Mouse (Mus musculus) kidney, embryonic 14.5 days (tissue): Measurements from ENCODE around the gene Sept3. TPM values are rescaled to one million over a fixed set of nuclear protein-coding genes. Genes with fewer than 3 reads are reported as not detected.

ENCODE experiments used
- ATAC-seq: fragments of 200-750 bp; cut with Nextera tagmentation; 2 replicates; pipeline ENCODE4 v1.8.0; 2017; ENCODE audit warnings: moderate number of reproducible peaks, mild to moderate bottlenecking, moderate TSS enrichment, moderate library complexity; ENCODE audit not compliant: low FRiP score, low TSS enrichment
- H3K27ac ChIP-seq: fragments of 300-500 bp; sonication (generic); 2 replicates; pipeline ENCODE4 v1.5.1; 2014; ENCODE audit warnings: low read depth, mild to moderate bottlenecking, low read length, moderate library complexity, mixed read lengths
- H3K27me3 ChIP-seq: fragments of 300-500 bp; sonication (generic); 2 replicates; pipeline ENCODE4 v1.6.1; 2014; ENCODE audit warnings: mild to moderate bottlenecking, low read length; ENCODE audit not compliant: control insufficient read depth, insufficient read depth
- H3K36me3 ChIP-seq: fragments of 300-500 bp; sonication (generic); 2 replicates; pipeline ENCODE4 v1.6.1; 2014; ENCODE audit warnings: low read length, mixed read lengths; ENCODE audit not compliant: control insufficient read depth, insufficient read depth
- H3K4me1 ChIP-seq: fragments of 300-500 bp; sonication (generic); 2 replicates; pipeline ENCODE4 v1.6.1; 2014; ENCODE audit warnings: low read length, mixed read lengths; ENCODE audit not compliant: control insufficient read depth, insufficient read depth
- H3K4me2 ChIP-seq: fragments of 300-500 bp; sonication (generic); replicated peaks from 2 replicates; pipeline ENCODE4 v1.6.1; 2014; ENCODE audit warnings: low read depth, mild to moderate bottlenecking, low read length
- H3K4me3 ChIP-seq: fragments of 300-500 bp; sonication (generic); 2 replicates; pipeline ENCODE4 v1.5.1; 2014; ENCODE audit warnings: mild to moderate bottlenecking, low read length
- H3K9ac ChIP-seq: fragments of 300-500 bp; sonication (generic); 2 replicates; pipeline ENCODE4 v1.6.1; 2014; ENCODE audit warnings: low read depth, mild to moderate bottlenecking, low read length, moderate library complexity
- H3K9me3 ChIP-seq: fragments of 300-500 bp; sonication (generic); 2 replicates; pipeline ENCODE4 v1.6.1; 2016; ENCODE audit warnings: low read length; ENCODE audit not compliant: control insufficient read depth
- WGBS: fragments of 180-500 bp; shearing (Covaris S2); extraction: QIAGEN DNeasy Blood & Tissue Kit; methylation state at CpG from one replicate; pipeline ENCODE4 v1.1.7; 2014; 5-methylcytosine and 5-hydroxymethylcytosine counted together
- polyA plus RNA-seq: library from polyadenylated mRNA; unstranded; fragments of >200 nt; fragmentation: Nextera tagmentation; extraction: Ambion mirVana; gene quantifications from 2 replicates; pipeline ENCODE4 v1.2.1, GENCODE M21; 2014

The Sept3 gene
- polyA plus RNA-seq, 1 experiment from 2014 or later: 15.8 TPM

GRCm38 (mm10) chr15:82277591-82277990 is 2.9 kb downstream of the Sept3 start:
- 69% methylated on average over 5 of the region's 5 CpGs for WGBS

GRCm38 (mm10) chr15:82280638-82281037 is 5.9 kb downstream of the Sept3 start:
- Histone ChIP-seq H3K27me3 (peaks cover 4% of the 10 kb centered on the region; the same call in 1 of the 2 replicates), H3K9ac (no peak overlapping the region), H3K27ac (no peak overlapping the region), H3K4me1 (peaks cover 5% of the 10 kb centered on the region; the same call in 1 of the 2 replicates), H3K4me3 (no peak overlapping the region), H3K36me3 (peaks cover 6% of the 10 kb centered on the region; the same call in 1 of the 2 replicates), H3K4me2 (no peak overlapping the region), H3K9me3 (no peaks in the 10 kb centered on the region)
- no peak for ATAC-seq
- 91% methylated on average over 4 of the region's 4 CpGs for WGBS

More at GRCm38 (mm10) chr15:82277591-82277990, 2.9 kb downstream of the Sept3 start:
- no peak overlapping the region for H3K4me2 ChIP-seq
- no peak overlapping the region for H3K4me3 ChIP-seq
- no peak overlapping the region for H3K9ac ChIP-seq
- H3K27me3 ChIP-seq: peaks cover 19% of the 10 kb centered on the region
- no peaks in the 10 kb centered on the region for H3K9me3 ChIP-seq
- H3K36me3 ChIP-seq: no peaks in the 10 kb centered on the region; the same call in 1 of the 2 replicates
- ATAC-seq: no peak
- no peak overlapping the region for H3K27ac ChIP-seq
- H3K4me1 ChIP-seq: peaks cover 9% of the 10 kb centered on the region; the same call in 1 of the 2 replicates

GRCm38 (mm10) chr15:82286157-82286556 is 11.5 kb downstream of the Sept3 start:
- Histone ChIP-seq H3K4me1 (no peaks in the 10 kb centered on the region), H3K27ac (no peak overlapping the region), H3K9me3 (no peaks in the 10 kb centered on the region), H3K4me3 (no peak overlapping the region), H3K36me3 (peaks cover 10% of the 10 kb centered on the region; the same call in 1 of the 2 replicates), H3K4me2 (no peak overlapping the region), H3K27me3 (no peaks in the 10 kb centered on the region), H3K9ac (no peak overlapping the region)
- 64% methylated on average over 12 of the region's 12 CpGs for WGBS
- ATAC-seq: no peak

- ATAC-seq: no peak
- no peaks in the 10 kb centered on the region for H3K9me3 ChIP-seq
- no peak overlapping the region for H3K9ac ChIP-seq
- peaks cover 11% of the 10 kb centered on the region for H3K4me1 ChIP-seq
- no peak overlapping the region for H3K4me2 ChIP-seq
- WGBS: 76% methylated on average over 7 of the region's 7 CpGs
- H3K27ac ChIP-seq: no peak overlapping the region
- no peak overlapping the region for H3K4me3 ChIP-seq
- peaks cover 4% of the 10 kb centered on the region; the same call in 1 of the 2 replicates for H3K36me3 ChIP-seq
- H3K27me3 ChIP-seq: no peaks in the 10 kb centered on the region
These were observed 15.6 kb downstream of the Sept3 start for GRCm38 (mm10) chr15:82290252-82290651.

GRCm38 (mm10) chr15:82292851-82293250 is 18.2 kb downstream of the Sept3 start:
- Histone ChIP-seq H3K9me3 (no peaks in the 10 kb centered on the region), H3K4me3 (no peak overlapping the region), H3K4me2 (peak overlapping the region; percentile 27; the same call in 1 of the 2 replicates), H3K4me1 (peaks cover 11% of the 10 kb centered on the region), H3K9ac (no peak overlapping the region), H3K27me3 (no peaks in the 10 kb centered on the region), H3K36me3 (peaks cover 4% of the 10 kb centered on the region; the same call in 1 of the 2 replicates), H3K27ac (no peak overlapping the region)
- ATAC-seq: 0 out of 2 replicates have a peak, but pooled peaks have one; percentile 10
- 13% methylated on average over 5 of the region's 5 CpGs for WGBS

GRCm38 (mm10) chr15:82293271-82293711 is 18.6 kb downstream of the Sept3 start:
- H3K4me3 ChIP-seq: no peak overlapping the region; the same call in 1 of the 2 replicates
- H3K9me3 ChIP-seq: no peaks in the 10 kb centered on the region
- WGBS: 5% methylated on average over 7 of the region's 7 CpGs
- H3K9ac ChIP-seq: no peak overlapping the region
- H3K27me3 ChIP-seq: no peaks in the 10 kb centered on the region
- peak; percentile 84 for ATAC-seq
- peaks cover 11% of the 10 kb centered on the region for H3K4me1 ChIP-seq
- H3K4me2 ChIP-seq: peak overlapping the region; percentile 27
- peaks cover 4% of the 10 kb centered on the region; the same call in 1 of the 2 replicates for H3K36me3 ChIP-seq
- no peak overlapping the region for H3K27ac ChIP-seq

GRCm38 (mm10) chr15:82294059-82294458 is 19.4 kb downstream of the Sept3 start:
- Histone ChIP-seq H3K27me3 (no peaks in the 10 kb centered on the region), H3K9ac (no peak overlapping the region), H3K27ac (no peak overlapping the region), H3K36me3 (no peaks in the 10 kb centered on the region; the same call in 1 of the 2 replicates), H3K4me2 (no peak overlapping the region), H3K9me3 (no peaks in the 10 kb centered on the region), H3K4me3 (no peak overlapping the region), H3K4me1 (peaks cover 11% of the 10 kb centered on the region)
- WGBS: 59% methylated on average over 8 of the region's 8 CpGs
- no peak for ATAC-seq

DNA sequence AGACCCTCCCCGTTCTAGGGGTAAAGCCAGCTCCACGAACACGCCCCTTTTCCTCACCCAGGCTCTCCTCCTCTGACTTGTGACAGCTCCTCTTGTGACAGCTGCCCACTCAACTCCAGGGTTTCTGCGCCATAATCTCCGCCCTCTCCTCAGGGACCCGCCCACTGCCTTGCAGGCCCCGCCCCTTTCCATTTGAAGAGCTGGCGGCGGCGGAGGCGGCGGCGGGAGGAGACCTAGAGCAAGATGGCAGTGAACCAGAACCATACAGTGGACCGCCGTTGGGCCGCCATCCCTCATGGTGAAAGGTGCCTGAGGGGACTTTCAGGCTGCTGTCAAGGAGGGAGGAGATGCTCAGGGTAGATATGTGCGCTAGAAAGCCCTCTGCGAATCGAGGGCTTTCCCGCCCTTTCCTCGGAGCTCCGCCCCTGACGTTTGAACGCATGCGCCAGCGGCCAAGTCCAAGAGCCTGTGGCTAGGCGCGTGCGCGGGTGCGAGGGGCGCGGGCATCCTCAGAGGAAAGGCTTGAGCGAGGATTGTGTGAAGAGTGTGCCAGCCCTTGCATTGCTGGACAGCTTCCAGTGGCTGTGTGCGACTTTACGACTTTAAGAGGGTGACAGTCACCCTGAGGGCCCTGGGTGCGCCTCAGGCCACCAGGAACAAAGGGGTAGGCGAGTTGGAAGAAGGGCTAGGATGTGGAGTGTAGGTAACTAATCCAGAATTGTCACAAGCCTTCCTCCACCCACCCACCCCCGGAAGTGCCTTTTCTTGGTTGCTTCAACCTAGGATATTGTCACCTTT is 24.3 kb downstream of the Sept3 start, which contains the start of gene Wbp2nl:
Wbp2nl (plus strand) TSS at position 191 of the 798 bp plus-strand sequence.
- peak; percentile 52; the same call in 1 of the 2 replicates for ATAC-seq
- Histone ChIP-seq H3K4me1 (no peaks in the 10 kb centered on the region), H3K9me3 (no peaks in the 10 kb centered on the region), H3K27me3 (no peaks in the 10 kb centered on the region), H3K4me3 (no peak within 1 kb of the TSS), H3K9ac (no peak within 1 kb of the TSS), H3K36me3 (no peaks in the 10 kb centered on the region), H3K4me2 (no peak within 1 kb of the TSS), H3K27ac (no peak within 1 kb of the TSS)
- 65% methylated on average over 39 of the region's 39 CpGs for WGBS

DNA sequence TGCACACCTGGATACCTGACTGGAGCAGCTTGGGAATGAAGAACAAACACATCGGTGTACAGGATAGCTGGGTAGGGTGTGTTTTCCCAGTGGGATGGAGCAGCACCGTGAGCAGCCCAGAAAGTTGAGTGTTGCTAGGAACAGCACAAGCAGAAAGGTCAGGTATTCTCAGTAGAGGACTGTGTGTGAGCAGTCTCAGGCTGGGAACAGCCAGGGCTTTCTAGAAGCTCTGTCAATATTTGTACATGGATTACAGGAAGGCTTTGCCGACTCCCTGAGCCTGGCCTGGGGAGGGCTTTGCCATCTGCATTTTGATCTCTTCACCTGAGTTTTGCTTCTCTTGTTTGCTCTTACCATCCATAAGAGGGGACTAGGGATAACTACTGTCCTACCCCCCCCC is 32.4 kb downstream of the Sept3 start:
- Histone ChIP-seq H3K36me3 (no peaks in the 10 kb centered on the region), H3K4me1 (no peaks in the 10 kb centered on the region), H3K9me3 (no peaks in the 10 kb centered on the region), H3K4me3 (no peak overlapping the region), H3K27me3 (no peaks in the 10 kb centered on the region), H3K9ac (no peak overlapping the region), H3K4me2 (no peak overlapping the region), H3K27ac (no peak overlapping the region)
- no peak for ATAC-seq
- WGBS: 80% methylated on average over 3 of the region's 3 CpGs
